Mouse (Mus musculus): ENCODE data around the gene Rapgefl1. TPM values are rescaled to one million over a fixed set of nuclear protein-coding genes. Genes with fewer than 3 reads are reported as not detected.

Rapgefl1 gene
- polyA plus RNA-seq (2017; shearing (Covaris generic)) = not detected

DNA sequence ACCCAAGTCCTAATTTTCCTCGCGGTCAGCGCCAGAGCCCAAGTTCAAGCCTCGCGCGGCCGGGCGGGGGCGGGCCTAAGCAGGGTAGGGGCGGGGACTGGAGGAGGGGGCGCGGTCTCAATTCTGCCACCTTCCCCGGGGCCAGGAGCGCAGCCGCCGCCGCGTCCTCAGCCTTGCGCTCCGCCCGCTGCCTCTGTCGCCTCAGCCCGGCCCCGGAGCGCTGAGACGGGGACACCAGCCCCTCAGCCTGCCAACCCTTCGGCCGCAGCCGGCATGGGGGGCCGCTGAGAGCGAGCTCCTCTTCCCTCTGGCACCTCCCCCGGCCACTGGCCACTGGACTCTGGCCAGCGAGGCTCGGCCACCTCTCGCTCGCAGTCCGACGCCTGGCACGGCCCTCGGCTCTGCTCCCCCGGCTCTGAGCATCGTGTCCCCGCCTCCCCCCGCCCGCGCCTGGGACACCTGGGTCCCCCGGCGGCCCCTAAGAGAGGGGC, at the start of gene Rapgefl1:
TSS of gene Rapgefl1 (plus strand) at position 135 of the 491 bp plus-strand sequence.

DNA sequence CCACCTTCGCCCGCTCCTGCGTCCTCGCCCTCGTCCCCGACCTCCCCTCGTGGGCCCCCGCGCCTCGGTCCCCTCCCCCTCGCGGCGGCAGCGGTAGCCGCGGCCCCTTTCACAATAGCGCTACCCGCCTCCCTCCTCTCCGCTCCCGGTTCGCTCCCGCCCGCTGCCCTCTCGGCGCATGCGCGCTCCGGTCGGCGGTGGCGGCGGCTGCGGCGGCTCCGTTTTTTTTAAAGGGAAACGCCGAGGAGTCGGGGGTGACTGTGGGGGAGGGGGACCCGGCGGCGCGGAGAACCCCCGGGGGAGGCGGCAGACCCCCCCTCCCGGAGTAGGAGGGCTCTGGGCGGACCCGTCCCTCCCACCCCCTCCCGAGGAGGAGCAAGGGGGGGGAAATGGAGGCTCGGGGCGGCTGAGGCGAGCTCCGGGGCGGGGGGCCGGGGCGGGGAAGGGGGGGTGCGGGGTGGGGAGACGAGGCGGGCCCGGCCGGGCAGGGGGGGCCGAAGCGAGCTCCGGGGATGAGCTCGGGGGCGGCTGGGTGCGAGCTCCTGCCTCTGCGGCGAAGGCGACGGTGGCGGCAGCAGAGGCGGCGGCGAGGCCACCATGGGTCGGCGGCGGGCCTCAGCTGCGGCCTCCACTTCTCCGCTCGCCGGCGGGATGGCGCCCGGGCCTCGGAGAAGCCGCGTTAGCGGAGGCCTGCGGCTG, 41.4 kb upstream of the Rapgefl1 start, which contains the start of gene Msl1:
TSS of gene Msl1 (plus strand) at position 502 of the 699 bp plus-strand sequence.

DNA sequence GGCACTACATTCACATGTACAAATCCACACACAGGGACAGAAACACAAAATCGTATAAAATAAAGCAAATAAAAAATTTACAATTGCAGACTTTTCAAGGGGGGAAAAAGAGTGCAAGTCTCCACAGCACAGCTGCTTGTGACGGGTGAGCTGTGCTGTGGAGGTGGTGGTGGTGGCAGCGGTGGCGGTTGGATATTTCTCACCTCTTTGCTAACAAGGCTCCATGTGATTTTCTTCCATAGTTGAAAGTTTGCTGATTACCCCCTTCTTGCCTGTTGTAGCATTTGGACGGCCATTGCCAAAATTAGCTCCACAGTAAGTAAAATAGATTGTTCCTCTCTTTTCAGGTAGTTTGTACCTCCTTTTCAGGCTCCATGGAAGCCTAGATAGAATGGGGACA, 32.0 kb upstream of the Rapgefl1 start, which contains the start of gene Casc3:
TSS of gene Casc3 (plus strand) at position 301 of the 400 bp plus-strand sequence.

DNA sequence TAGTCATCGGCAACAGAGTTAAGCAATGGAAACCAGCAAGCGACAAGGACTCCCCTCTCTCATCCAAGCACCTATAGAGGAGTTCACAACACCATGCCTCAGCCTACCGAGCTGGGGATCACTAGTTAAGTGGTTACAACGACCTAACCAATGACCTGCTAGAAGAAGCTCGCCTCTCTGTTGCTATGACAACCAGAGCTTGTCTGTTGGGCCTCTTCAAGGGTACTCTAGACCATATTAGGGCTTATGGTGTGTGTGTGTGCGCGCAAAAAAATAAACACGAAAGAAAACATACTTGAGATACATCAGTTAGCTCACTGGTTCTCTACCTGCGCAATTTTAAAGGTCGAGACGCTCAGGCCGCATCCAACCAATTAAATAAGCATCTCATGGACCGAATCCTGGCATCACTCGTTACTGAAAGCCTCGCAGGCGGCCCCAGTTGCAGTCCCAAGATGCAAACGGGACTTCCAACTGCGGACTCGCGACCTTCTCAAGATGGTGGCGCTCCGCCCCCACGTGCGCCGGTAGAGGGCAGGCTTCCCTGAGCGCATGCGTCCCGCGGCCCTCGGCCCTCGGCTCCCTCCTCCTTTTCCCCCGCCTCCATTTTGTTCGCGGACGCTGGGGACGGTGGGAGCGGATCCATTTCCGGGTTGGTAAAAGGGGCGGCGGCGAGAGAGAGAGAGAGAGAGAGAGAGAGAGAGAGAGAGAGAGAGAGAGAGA, 26.6 kb downstream of the Rapgefl1 start, which contains the start of gene Wipf2:
TSS of gene Wipf2 (plus strand) at position 611 of the 723 bp plus-strand sequence.

Other genes with a start within 250 kb of the Rapgefl1 start
- 44.0 TPM for gene Ormdl3, start 249.4 kb upstream of the Rapgefl1 start, polyA plus RNA-seq (2017; shearing (Covaris generic))
- not detected for gene Lrrc3c, start 238.5 kb upstream of the Rapgefl1 start, polyA plus RNA-seq (2017; shearing (Covaris generic))
- 1.8 TPM for gene Gm12355, start 211.1 kb upstream of the Rapgefl1 start, polyA plus RNA-seq (2017; shearing (Covaris generic))
- gene Gsdma3, start 210.4 kb upstream of the Rapgefl1 start, polyA plus RNA-seq (2017; shearing (Covaris generic)) = not detected
- gene Gsdma2, start 190.0 kb upstream of the Rapgefl1 start, polyA plus RNA-seq (2017; shearing (Covaris generic)) = not detected
- gene Gsdma, start 172.4 kb upstream of the Rapgefl1 start, polyA plus RNA-seq (2017; shearing (Covaris generic)) = not detected
- gene Psmd3, start 154.2 kb upstream of the Rapgefl1 start, polyA plus RNA-seq (2017; shearing (Covaris generic)) = 125 TPM
- gene Csf3, start 135.5 kb upstream of the Rapgefl1 start, polyA plus RNA-seq (2017; shearing (Covaris generic)) = not detected
- gene Med24, start 107.3 kb upstream of the Rapgefl1 start, polyA plus RNA-seq (2017; shearing (Covaris generic)) = 45.6 TPM
- 8.2 TPM for gene Thra, start 96.1 kb upstream of the Rapgefl1 start, polyA plus RNA-seq (2017; shearing (Covaris generic))
- gene Nr1d1, start 61.5 kb upstream of the Rapgefl1 start, polyA plus RNA-seq (2017; shearing (Covaris generic)) = 3.0 TPM
- 26.7 TPM for gene Msl1, start 41.3 kb upstream of the Rapgefl1 start, polyA plus RNA-seq (2017; shearing (Covaris generic))
- 124 TPM for gene Casc3, start 31.9 kb upstream of the Rapgefl1 start, polyA plus RNA-seq (2017; shearing (Covaris generic))
- gene Wipf2, start 26.9 kb downstream of the Rapgefl1 start, polyA plus RNA-seq (2017; shearing (Covaris generic)) = 4.3 TPM
- 0.52 TPM for gene Cdc6, start 71.0 kb downstream of the Rapgefl1 start, polyA plus RNA-seq (2017; shearing (Covaris generic))
- 35.0 TPM for gene Rara, start 91.0 kb downstream of the Rapgefl1 start, polyA plus RNA-seq (2017; shearing (Covaris generic))
- 0.42 TPM for gene Gjd3, start 146.2 kb downstream of the Rapgefl1 start, polyA plus RNA-seq (2017; shearing (Covaris generic))
- 4.5 TPM for gene Top2a, start 187.4 kb downstream of the Rapgefl1 start, polyA plus RNA-seq (2017; shearing (Covaris generic))
- gene Igfbp4, start 204.5 kb downstream of the Rapgefl1 start, polyA plus RNA-seq (2017; shearing (Covaris generic)) = 1,235 TPM